Comparison of ENCODE assay signal across 11 mouse cellular contexts in the genomic region with DNA sequence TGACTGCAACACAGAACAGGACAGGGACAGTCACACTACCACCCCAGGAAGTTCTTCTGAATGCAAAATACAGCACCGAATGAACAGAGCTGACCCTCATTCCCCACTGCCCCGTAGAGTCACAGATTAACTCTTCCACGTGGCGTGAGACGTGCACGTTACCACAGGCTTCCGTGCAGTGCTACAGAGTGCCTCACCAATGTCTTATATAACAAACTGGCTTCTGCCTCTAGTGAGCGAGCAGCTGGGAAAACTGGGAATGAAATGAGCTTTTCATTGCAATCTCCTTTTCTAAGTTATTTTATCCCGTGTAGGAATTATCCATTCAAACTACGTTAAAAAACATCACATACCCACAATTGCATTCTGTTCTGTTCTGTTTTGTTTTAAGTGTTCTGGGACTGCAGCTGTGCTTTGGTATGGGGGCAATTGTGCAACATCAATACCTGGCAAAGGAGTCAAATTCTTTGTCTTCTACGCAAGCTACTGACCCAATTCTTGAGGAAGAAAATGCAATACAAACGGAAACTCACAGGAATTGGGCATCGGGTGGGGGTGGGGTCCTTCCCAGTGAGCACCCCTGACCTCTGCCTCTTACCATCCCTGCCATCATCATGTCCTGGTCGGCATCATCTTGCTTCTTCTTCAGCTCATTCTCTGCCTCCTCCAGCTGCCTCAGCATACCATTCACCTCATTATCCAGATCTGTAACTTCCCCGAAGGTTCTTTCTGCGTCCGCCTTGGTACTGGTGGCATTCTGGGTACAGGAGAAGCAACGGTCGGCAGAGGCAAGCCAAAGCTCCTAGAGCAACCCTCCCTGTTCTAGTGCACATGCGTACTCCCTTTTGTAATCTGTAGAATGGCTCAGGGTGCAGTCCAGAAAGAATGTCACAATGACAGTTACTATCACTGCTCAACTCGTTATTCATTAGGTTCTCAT. TPM values are rescaled to one million over a fixed set of nuclear protein-coding genes. Genes with fewer than 3 reads are reported as not detected.
DNase-seq lines count a peak whose midpoint lies in the region; TF ChIP-seq lines count a peak whose summit lies in the region.
"Had no signal": no experiment of that assay in that cellular context is flagged by ENCODE, and none has a peak within 500 bp of the region (broad histone marks: within the 10 kb centered on the region; RNA-seq: fewer than 3 reads in every experiment).

No protein-coding gene starts in this region.

- intact Hi-C loops in gastrocnemius, adult 2 months (cut with DNase I): no loop called here

- H3K27ac ChIP-seq in gastrocnemius, adult 2 months: peak overlapping the region; percentile 87
- peak overlapping the region; percentile 59; the same call in 1 of the 2 replicates for H3K27ac ChIP-seq in small intestine, adult 2 months (ENCODE audit: insufficient read depth, low read depth, low read length)
- H3K27ac ChIP-seq: stomach, postnatal 0 days had no signal

- TF ChIP-seq CTCF in gastrocnemius, adult 2 months (IDR thresholded peaks at IDR 0.05): no peak
- no peak for TF ChIP-seq CTCF in small intestine, adult 2 months (IDR thresholded peaks at IDR 0.05; ENCODE audit: extremely low read depth, insufficient read length, insufficient replicate concordance, low read depth, low read length)

- no peaks in the 10 kb centered on the region for H3K4me1 ChIP-seq in small intestine, adult 2 months (ENCODE audit: control insufficient read depth, insufficient read depth, insufficient read length, low read length)

- DNase-seq in gastrocnemius, adult 2 months: no peak
- DNase-seq in gastrocnemius, postnatal 25 days: no peak
- peak; percentile 47 for DNase-seq in right cerebral cortex, adult 18-20 months
- no peak for DNase-seq in right cerebral cortex, postnatal 14 days
- peak; percentile 7 to 52 for DNase-seq in layer of hippocampus, postnatal 14 days (ENCODE audit: low spot score in 2 of 2)
- DNase-seq in adrenal gland, postnatal 36 days: no peak
- DNase-seq in ovary, postnatal 10 days (ENCODE audit: low spot score): no peak

- 86% methylated on average over 21 of the region's 21 CpGs for WGBS in small intestine, adult 2 months

- 0 out of 2 replicates have a peak overlapping the region, but pooled peaks have one; percentile 1 for H3K4me3 ChIP-seq in gastrocnemius, adult 2 months
- no peak overlapping the region for H3K4me3 ChIP-seq in small intestine, adult 2 months (ENCODE audit: low read depth, low read length)

- H3K27me3 ChIP-seq in small intestine, adult 2 months (ENCODE audit: control insufficient read depth, insufficient read depth, low read length): no peaks in the 10 kb centered on the region

- no peak for TF ChIP-seq POLR2A in small intestine, adult 2 months (IDR thresholded peaks at IDR 0.05; ENCODE audit: low read depth, low read length)

- H3K36me3 ChIP-seq in small intestine, adult 2 months (ENCODE audit: control insufficient read depth, insufficient read depth, low read length): peaks cover 12% of the 10 kb centered on the region; the same call in 1 of the 2 replicates

RNA-seq across cellular contexts. Expression of a gene that starts 39.8 kb away (rescaled TPM):
- 1 to 10 TPM; 3.8 to 4.4 TPM for total RNA-seq in gastrocnemius, adult 2 months (2021)
- 1 to 10 TPM; 5.0 to 6.1 TPM for total RNA-seq in gastrocnemius, postnatal 25 days (2021)
- 1 to 10 TPM; 1.4 to 2.0 TPM for total RNA-seq in layer of hippocampus, postnatal 14 days (2021)
- polyA plus RNA-seq in small intestine, adult 2 months (2012; rRNA removed): 6.3 and 8.7 TPM in 2 replicates
- 1 to 10 TPM; 1.0 to 2.8 TPM for total RNA-seq in adrenal gland, postnatal 36 days (2021)
- total RNA-seq: megakaryocyte-erythroid progenitor cell, adult 5-6 weeks; neutrophil, adult 5-6 weeks had no signal

Comparison
In these comparisons a context has a peak if more than half of its experiments do, and no peak if none do; other contexts are left out.
1. DNase-seq: peak in right cerebral cortex, adult 18-20 months (single experiment) and layer of hippocampus, postnatal 14 days (2 of 2); none in gastrocnemius, adult 2 months (single experiment), gastrocnemius, postnatal 25 days (single experiment), right cerebral cortex, postnatal 14 days (single experiment), adrenal gland, postnatal 36 days (0 of 2) and ovary, postnatal 10 days (single experiment).